Mouse (Mus musculus): ENCODE measurements around the gene Kbtbd12. TPM values are rescaled to one million over a fixed set of nuclear protein-coding genes. Genes with fewer than 3 reads are reported as not detected.

Gene Kbtbd12
- polyA plus RNA-seq, 1 experiment from 2014 or later = 0.33 TPM

DNA sequence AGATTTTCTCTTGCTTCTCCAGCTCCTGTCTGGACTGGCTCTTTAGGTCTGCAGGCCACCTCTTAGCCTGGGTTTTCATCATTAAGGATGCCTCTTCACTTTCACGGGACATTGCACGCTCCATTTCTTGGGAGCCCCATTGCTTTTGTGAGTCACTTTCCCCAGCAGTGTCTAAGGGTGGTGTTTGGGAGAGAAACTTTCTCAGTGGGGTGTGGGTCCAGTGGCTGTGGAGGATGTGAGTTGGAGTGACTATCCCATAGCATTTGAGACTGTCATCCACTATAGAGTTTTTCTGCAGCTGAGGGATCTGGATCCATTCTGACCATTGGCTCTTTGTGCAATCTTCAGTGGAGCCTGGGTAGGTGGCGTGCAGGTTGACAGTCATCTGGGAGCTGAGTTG lies 114.3 kb downstream of the Kbtbd12 start:
- Histone ChIP-seq H3K4me3 (replicated peaks; ENCODE audit: low read depth, low read length) (no peak overlapping the region), H3K4me1 (ENCODE audit: control insufficient read depth, insufficient read depth, low read length) (peaks cover 8% of the 10 kb centered on the region), H3K9ac (replicated peaks; ENCODE audit: low read length) (no peak overlapping the region), H3K27me3 (ENCODE audit: control insufficient read depth, insufficient read depth, low read length) (no peaks in the 10 kb centered on the region), H3K4me2 (ENCODE audit: low read length) (no peak overlapping the region), H3K9me3 (ENCODE audit: control insufficient read depth, low read length) (no peaks in the 10 kb centered on the region), H3K36me3 (ENCODE audit: control insufficient read depth, insufficient read depth, low read length) (no peaks in the 10 kb centered on the region), H3K27ac (replicated peaks; ENCODE audit: low read depth, low read length) (no peak overlapping the region)
- ATAC-seq (ENCODE audit: low FRiP score, low TSS enrichment) (no peak), DNase-seq (no peak)
- 89% methylated on average over 3 of the region's 3 CpGs for WGBS

GRCm38 (mm10) chr6:88523043-88523442 lies 114.7 kb downstream of the Kbtbd12 start:
- WGBS = 75% methylated on average over 3 of the region's 3 CpGs
- no peaks in the 10 kb centered on the region for H3K9me3 ChIP-seq (ENCODE audit: control insufficient read depth, low read length)
- no peaks in the 10 kb centered on the region for H3K36me3 ChIP-seq (ENCODE audit: control insufficient read depth, insufficient read depth, low read length)
- no peak overlapping the region for H3K4me3 ChIP-seq (replicated peaks; ENCODE audit: low read depth, low read length)
- no peak overlapping the region for H3K27ac ChIP-seq (replicated peaks; ENCODE audit: low read depth, low read length)
- ATAC-seq (ENCODE audit: low FRiP score, low TSS enrichment) (no peak), DNase-seq (no peak)
- H3K4me2 ChIP-seq (ENCODE audit: low read length) = no peak overlapping the region
- H3K4me1 ChIP-seq (ENCODE audit: control insufficient read depth, insufficient read depth, low read length) = peaks cover 8% of the 10 kb centered on the region
- H3K27me3 ChIP-seq (ENCODE audit: control insufficient read depth, insufficient read depth, low read length) = no peaks in the 10 kb centered on the region
- no peak overlapping the region for H3K9ac ChIP-seq (replicated peaks; ENCODE audit: low read length)

- H3K9me3 ChIP-seq (ENCODE audit: control insufficient read depth, low read length) = no peaks in the 10 kb centered on the region
- WGBS = 76% methylated on average over 3 of the region's 3 CpGs
- no peaks in the 10 kb centered on the region for H3K27me3 ChIP-seq (ENCODE audit: control insufficient read depth, insufficient read depth, low read length)
- no peak overlapping the region for H3K4me2 ChIP-seq (ENCODE audit: low read length)
- no peak overlapping the region for H3K4me3 ChIP-seq (replicated peaks; ENCODE audit: low read depth, low read length)
- peaks cover 10% of the 10 kb centered on the region for H3K4me1 ChIP-seq (ENCODE audit: control insufficient read depth, insufficient read depth, low read length)
- ATAC-seq (ENCODE audit: low FRiP score, low TSS enrichment) (no peak), DNase-seq (no peak)
- no peaks in the 10 kb centered on the region for H3K36me3 ChIP-seq (ENCODE audit: control insufficient read depth, insufficient read depth, low read length)
- H3K27ac ChIP-seq (replicated peaks; ENCODE audit: low read depth, low read length) = no peak overlapping the region
- H3K9ac ChIP-seq (replicated peaks; ENCODE audit: low read length) = no peak overlapping the region
These were observed 115.1 kb downstream of the Kbtbd12 start for GRCm38 (mm10) chr6:88522606-88523005.

GRCm38 (mm10) chr6:88521821-88522220 lies 115.9 kb downstream of the Kbtbd12 start:
- Histone ChIP-seq H3K9ac (replicated peaks; ENCODE audit: low read length) (no peak overlapping the region), H3K9me3 (ENCODE audit: control insufficient read depth, low read length) (no peaks in the 10 kb centered on the region), H3K27ac (replicated peaks; ENCODE audit: low read depth, low read length) (no peak overlapping the region), H3K27me3 (ENCODE audit: control insufficient read depth, insufficient read depth, low read length) (no peaks in the 10 kb centered on the region), H3K4me3 (replicated peaks; ENCODE audit: low read depth, low read length) (no peak overlapping the region), H3K4me2 (ENCODE audit: low read length) (no peak overlapping the region), H3K4me1 (ENCODE audit: control insufficient read depth, insufficient read depth, low read length) (peaks cover 16% of the 10 kb centered on the region), H3K36me3 (ENCODE audit: control insufficient read depth, insufficient read depth, low read length) (no peaks in the 10 kb centered on the region)
- ATAC-seq (ENCODE audit: low FRiP score, low TSS enrichment) = no peak
- WGBS = 84% methylated on average over 7 of the region's 7 CpGs
- no peak for DNase-seq

GRCm38 (mm10) chr6:88518404-88519263 lies 119.1 kb downstream of the Kbtbd12 start, which contains the start of gene Sec61a1:
Gene Sec61a1 (minus strand): TSS chr6:88518905.
- Histone ChIP-seq H3K9me3 (ENCODE audit: control insufficient read depth, low read length) (no peaks in the 10 kb centered on the region), H3K4me3 (replicated peaks; ENCODE audit: low read depth, low read length) (peak within 1 kb of the TSS; percentile 81), H3K27me3 (ENCODE audit: control insufficient read depth, insufficient read depth, low read length) (no peaks in the 10 kb centered on the region), H3K4me1 (ENCODE audit: control insufficient read depth, insufficient read depth, low read length) (peaks cover 20% of the 10 kb centered on the region), H3K36me3 (ENCODE audit: control insufficient read depth, insufficient read depth, low read length) (peaks cover 28% of the 10 kb centered on the region), H3K4me2 (ENCODE audit: low read length) (peak within 1 kb of the TSS; percentile 94), H3K9ac (replicated peaks; ENCODE audit: low read length) (peak within 1 kb of the TSS; percentile 86), H3K27ac (replicated peaks; ENCODE audit: low read depth, low read length) (peak within 1 kb of the TSS; percentile 92)
- WGBS = under 1% methylated on average over 80 of the region's 80 CpGs
- DNase-seq (peak; percentile 97), ATAC-seq (ENCODE audit: low FRiP score, low TSS enrichment) (peak; percentile 96)

DNA sequence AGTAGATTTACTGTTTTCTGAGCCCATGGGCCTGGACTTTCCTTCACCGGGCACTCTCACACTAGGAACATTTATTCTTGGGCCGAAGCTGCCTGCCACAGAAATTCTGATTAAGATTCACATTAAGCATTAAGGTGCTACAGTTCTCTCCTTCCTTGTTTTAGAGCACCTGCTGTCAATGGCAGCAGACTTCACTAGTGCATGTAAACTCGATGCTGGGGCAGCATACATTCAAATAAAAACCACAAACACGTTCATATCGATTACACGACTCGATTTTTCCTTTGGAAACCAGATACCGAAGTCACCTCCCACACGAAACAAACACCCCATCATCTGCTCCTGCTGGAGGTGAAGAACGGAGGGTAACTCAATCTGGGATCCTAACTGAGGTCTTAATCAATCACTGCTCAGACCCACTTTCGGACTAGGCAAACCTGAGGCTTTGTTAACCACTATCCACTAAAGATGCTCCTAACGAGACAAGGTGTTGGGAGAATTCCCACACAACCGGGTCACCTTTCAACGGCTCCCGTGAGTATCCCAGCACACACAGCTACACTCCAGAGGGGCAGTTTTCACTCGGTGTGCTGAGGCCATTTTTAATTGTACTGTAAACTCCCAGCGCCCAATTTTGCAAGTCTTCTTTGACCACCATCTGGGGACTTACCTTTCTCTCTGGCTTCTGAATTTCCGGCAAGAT lies 119.9 kb downstream of the Kbtbd12 start:
- Histone ChIP-seq H3K36me3 (ENCODE audit: control insufficient read depth, insufficient read depth, low read length) (peaks cover 36% of the 10 kb centered on the region), H3K9ac (replicated peaks; ENCODE audit: low read length) (peak overlapping the region; percentile 83), H3K4me2 (ENCODE audit: low read length) (peak overlapping the region; percentile 94), H3K9me3 (ENCODE audit: control insufficient read depth, low read length) (no peaks in the 10 kb centered on the region), H3K4me3 (replicated peaks; ENCODE audit: low read depth, low read length) (peak overlapping the region; percentile 81), H3K4me1 (ENCODE audit: control insufficient read depth, insufficient read depth, low read length) (peaks cover 20% of the 10 kb centered on the region), H3K27ac (replicated peaks; ENCODE audit: low read depth, low read length) (peak overlapping the region; percentile 82; the same call in 1 of the 2 replicates), H3K27me3 (ENCODE audit: control insufficient read depth, insufficient read depth, low read length) (no peaks in the 10 kb centered on the region)
- WGBS = 17% methylated on average over 18 of the region's 18 CpGs
- ATAC-seq (ENCODE audit: low FRiP score, low TSS enrichment) = no peak
- peak; percentile 14 for DNase-seq

- Histone ChIP-seq H3K36me3 (ENCODE audit: control insufficient read depth, insufficient read depth, low read length) (peaks cover 48% of the 10 kb centered on the region), H3K4me2 (ENCODE audit: low read length) (no peak overlapping the region), H3K27me3 (ENCODE audit: control insufficient read depth, insufficient read depth, low read length) (no peaks in the 10 kb centered on the region), H3K4me1 (ENCODE audit: control insufficient read depth, insufficient read depth, low read length) (peaks cover 20% of the 10 kb centered on the region), H3K27ac (replicated peaks; ENCODE audit: low read depth, low read length) (no peak overlapping the region), H3K9ac (replicated peaks; ENCODE audit: low read length) (no peak overlapping the region; the same call in 1 of the 2 replicates), H3K4me3 (replicated peaks; ENCODE audit: low read depth, low read length) (no peak overlapping the region), H3K9me3 (ENCODE audit: control insufficient read depth, low read length) (no peaks in the 10 kb centered on the region)
- 84% methylated on average over 5 of the region's 5 CpGs for WGBS
- DNase-seq (no peak), ATAC-seq (ENCODE audit: low FRiP score, low TSS enrichment) (no peak)
These were observed 121.1 kb downstream of the Kbtbd12 start for GRCm38 (mm10) chr6:88516667-88517066.

DNA sequence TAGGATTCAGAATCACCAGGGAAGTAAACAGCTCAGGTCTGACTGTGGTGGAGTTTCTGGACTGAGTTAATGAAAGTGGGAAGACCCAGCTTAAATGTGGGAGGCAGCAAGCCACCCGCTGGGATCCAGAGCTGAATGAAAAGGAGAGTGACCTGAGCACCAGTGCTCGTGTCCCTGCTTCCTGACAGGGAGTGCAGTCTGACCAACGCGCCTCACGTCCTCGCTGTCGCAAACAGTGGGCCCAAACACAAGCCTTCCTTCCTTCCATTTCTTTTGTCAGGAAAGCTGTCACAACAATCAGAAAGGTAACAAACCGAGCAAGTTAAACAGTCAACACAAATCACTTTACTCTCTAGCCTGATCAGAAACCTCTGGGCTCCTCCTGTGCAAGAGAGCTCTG lies 121.8 kb downstream of the Kbtbd12 start:
- Histone ChIP-seq H3K27me3 (ENCODE audit: control insufficient read depth, insufficient read depth, low read length) (no peaks in the 10 kb centered on the region), H3K4me1 (ENCODE audit: control insufficient read depth, insufficient read depth, low read length) (peaks cover 20% of the 10 kb centered on the region), H3K36me3 (ENCODE audit: control insufficient read depth, insufficient read depth, low read length) (peaks cover 55% of the 10 kb centered on the region), H3K27ac (replicated peaks; ENCODE audit: low read depth, low read length) (no peak overlapping the region), H3K4me2 (ENCODE audit: low read length) (no peak overlapping the region), H3K9ac (replicated peaks; ENCODE audit: low read length) (no peak overlapping the region), H3K9me3 (ENCODE audit: control insufficient read depth, low read length) (no peaks in the 10 kb centered on the region), H3K4me3 (replicated peaks; ENCODE audit: low read depth, low read length) (no peak overlapping the region)
- 88% methylated on average over 8 of the region's 8 CpGs for WGBS
- ATAC-seq (ENCODE audit: low FRiP score, low TSS enrichment) (no peak), DNase-seq (no peak)
